Comparison of ENCODE assay signal across 10 mouse cellular contexts in the genomic region with DNA sequence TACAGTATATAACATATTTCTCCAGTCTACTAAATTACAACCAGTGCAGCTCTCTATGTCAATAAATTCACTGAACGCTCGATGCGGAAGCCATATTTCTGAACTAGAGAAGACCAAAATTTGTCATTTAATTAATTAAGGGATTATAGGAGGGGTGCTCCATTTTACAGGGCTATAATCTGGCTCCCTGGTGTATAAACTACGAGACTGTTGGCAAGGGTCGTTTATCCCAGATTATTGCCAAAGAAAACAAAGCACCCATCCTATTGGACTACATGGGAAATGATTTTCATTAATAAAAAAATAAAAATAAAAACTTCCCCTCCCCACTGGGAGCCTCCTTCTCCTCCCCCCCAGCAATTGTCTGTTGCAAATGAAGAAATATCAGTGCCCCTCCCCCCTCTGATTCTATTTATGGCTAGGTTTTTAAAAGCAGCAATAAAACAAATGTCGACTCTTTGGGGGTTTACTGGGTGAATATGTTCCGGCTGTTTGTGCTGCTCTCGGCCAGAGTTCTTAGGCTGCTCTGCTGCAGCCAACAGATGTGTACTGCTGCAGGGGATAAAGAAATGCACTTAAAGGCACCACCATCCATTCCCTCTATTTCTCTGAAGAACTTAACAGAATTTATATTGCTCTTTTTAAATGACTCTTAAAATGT. TPM values are rescaled to one million over a fixed set of nuclear protein-coding genes. Genes with fewer than 3 reads are reported as not detected.
A peak's percentile ranks its signal among the peaks of the same experiment; 100 is the strongest.
DNase-seq lines count a peak whose midpoint lies in the region; ATAC-seq lines count a peak whose summit lies in the region.
"Had no signal": no experiment of that assay in that cellular context is flagged by ENCODE, and none has a peak within 500 bp of the region (broad histone marks: within the 10 kb centered on the region; RNA-seq: fewer than 3 reads in every experiment).

No protein-coding gene starts in this region.

- intact Hi-C loops in heart, postnatal 25 days (cut with DNase I): loop anchor here (5.0 kb wide), 1 partner anchor 73 kb away; no protein-coding TSS in a partner anchor

- 49% methylated on average over 8 of the region's 8 CpGs for WGBS in embryonic facial prominence, embryonic 14.5 days
- 28% methylated on average over 8 of the region's 8 CpGs for WGBS in intestine, embryonic 14.5 days
- WGBS in limb, embryonic 15.5 days: 9% methylated on average over 8 of the region's 8 CpGs

- H3K4me3 ChIP-seq in embryonic facial prominence, embryonic 14.5 days (ENCODE audit: low read depth, low read length): no peak overlapping the region
- H3K4me3 ChIP-seq in intestine, embryonic 14.5 days (ENCODE audit: low read depth, low read length): no peak overlapping the region
- 0 out of 2 replicates have a peak overlapping the region, but pooled peaks have one; percentile 1 for H3K4me3 ChIP-seq in limb, embryonic 15.5 days

- H3K9ac ChIP-seq in embryonic facial prominence, embryonic 14.5 days (ENCODE audit: low read depth, low read length): no peak overlapping the region
- peak overlapping the region; percentile 20; the same call in 1 of the 2 replicates for H3K9ac ChIP-seq in intestine, embryonic 14.5 days (ENCODE audit: low read length)
- H3K9ac ChIP-seq in limb, embryonic 15.5 days: no peak overlapping the region

- peak overlapping the region; percentile 33 for H3K4me2 ChIP-seq in embryonic facial prominence, embryonic 14.5 days (ENCODE audit: low read depth, low read length)
- peak overlapping the region; percentile 36; the same call in 1 of the 2 replicates for H3K4me2 ChIP-seq in intestine, embryonic 14.5 days (ENCODE audit: low read length)
- H3K4me2 ChIP-seq in limb, embryonic 15.5 days: peak overlapping the region; percentile 37

- DNase-seq in heart, adult 18-20 months: peak; percentile 31 to 48
- DNase-seq in heart, postnatal 25 days (ENCODE audit: low spot score): no peak
- peak; percentile 70 for DNase-seq in embryonic facial prominence, embryonic 14.5 days (ENCODE audit: low spot score)
- no peak for DNase-seq in intestine, embryonic 14.5 days (ENCODE audit: low spot score)
- DNase-seq in spleen, adult 12 weeks (ENCODE audit: low spot score): no peak
- DNase-seq in thymus, postnatal 36 days: no peak
- no peak for DNase-seq in testis, postnatal 14 days (ENCODE audit: low spot score)
- DNase-seq: right cerebral cortex, adult 18-20 months had no signal

- no peak for ATAC-seq in embryonic facial prominence, embryonic 14.5 days (ENCODE audit: low read depth)
- ATAC-seq in intestine, embryonic 14.5 days (replicated peaks; ENCODE audit: low FRiP score, low TSS enrichment, low read depth): no peak
- no peak for ATAC-seq in limb, embryonic 15.5 days (ENCODE audit: insufficient number of reproducible peaks, low FRiP score, low TSS enrichment, low read depth)

- H3K27me3 ChIP-seq in embryonic facial prominence, embryonic 14.5 days (replicated peaks; ENCODE audit: control insufficient read depth, insufficient read depth, low read length): no peaks in the 10 kb centered on the region
- no peaks in the 10 kb centered on the region for H3K27me3 ChIP-seq in intestine, embryonic 14.5 days (replicated peaks; ENCODE audit: control insufficient read depth, insufficient read depth, low read length)
- no peaks in the 10 kb centered on the region for H3K27me3 ChIP-seq in limb, embryonic 15.5 days

- peak overlapping the region; percentile 39; the same call in 1 of the 2 replicates for H3K27ac ChIP-seq in embryonic facial prominence, embryonic 14.5 days (replicated peaks; ENCODE audit: low read depth, low read length)
- no peak overlapping the region; the same call in 1 of the 2 replicates for H3K27ac ChIP-seq in intestine, embryonic 14.5 days (ENCODE audit: low read depth)
- H3K27ac ChIP-seq in limb, embryonic 15.5 days: peak overlapping the region; percentile 33
- H3K27ac ChIP-seq: macrophage had no signal

- no peaks in the 10 kb centered on the region for H3K9me3 ChIP-seq in embryonic facial prominence, embryonic 14.5 days (ENCODE audit: control insufficient read depth, low read length)
- H3K9me3 ChIP-seq in intestine, embryonic 14.5 days (ENCODE audit: control insufficient read depth, low read length): no peaks in the 10 kb centered on the region
- no peaks in the 10 kb centered on the region for H3K9me3 ChIP-seq in limb, embryonic 15.5 days

- H3K36me3 ChIP-seq in embryonic facial prominence, embryonic 14.5 days (ENCODE audit: control insufficient read depth, insufficient read depth, low read length): 0 out of 2 replicates have a peak, but pooled peaks cover 7% of the 10 kb centered on the region
- 0 out of 2 replicates have a peak, but pooled peaks cover 6% of the 10 kb centered on the region for H3K36me3 ChIP-seq in intestine, embryonic 14.5 days (ENCODE audit: control insufficient read depth, insufficient read depth, low read length)
- H3K36me3 ChIP-seq in limb, embryonic 15.5 days: peaks cover 5% of the 10 kb centered on the region

- peaks cover 23% of the 10 kb centered on the region for H3K4me1 ChIP-seq in embryonic facial prominence, embryonic 14.5 days (ENCODE audit: control insufficient read depth, insufficient read depth, low read length)
- H3K4me1 ChIP-seq in intestine, embryonic 14.5 days (replicated peaks; ENCODE audit: control insufficient read depth, insufficient read depth, low read length): peaks cover 16% of the 10 kb centered on the region
- peaks cover 21% of the 10 kb centered on the region for H3K4me1 ChIP-seq in limb, embryonic 15.5 days

RNA-seq across cellular contexts. Expression of gene Gm28047, which starts 30.7 kb away (rescaled TPM):
- total RNA-seq in heart, adult 18-20 months (2021): 1 to 10 TPM in 1 of 2 experiments, not detected in 1; 2.5 TPM
- not detected for total RNA-seq in heart, postnatal 25 days (2021)
- polyA plus RNA-seq in embryonic facial prominence, embryonic 14.5 days (2014; fragmentation: Nextera tagmentation; extraction: Ambion mirVana): not detected in 2 replicates
- 0.43 TPM in 1 of 2 replicates, not detected in the other for polyA plus RNA-seq in intestine, embryonic 14.5 days (2014; fragmentation: Nextera tagmentation; extraction: Ambion mirVana)
- polyA plus RNA-seq in limb, embryonic 15.5 days (2015; fragmentation: Nextera tagmentation; extraction: Ambion mirVana): not detected in 2 replicates

RNA-seq across cellular contexts. Expression of gene Atf7, which starts 31.1 kb away (rescaled TPM):
- total RNA-seq in heart, adult 18-20 months (2021): 10 to 100 TPM; 41.2 to 44.9 TPM
- 10 to 100 TPM; 45.9 to 56.2 TPM for total RNA-seq in heart, postnatal 25 days (2021)
- 43.0 and 43.8 TPM in 2 replicates for polyA plus RNA-seq in embryonic facial prominence, embryonic 14.5 days (2014; fragmentation: Nextera tagmentation; extraction: Ambion mirVana)
- polyA plus RNA-seq in intestine, embryonic 14.5 days (2014; fragmentation: Nextera tagmentation; extraction: Ambion mirVana): 34.3 and 36.5 TPM in 2 replicates
- polyA plus RNA-seq in limb, embryonic 15.5 days (2015; fragmentation: Nextera tagmentation; extraction: Ambion mirVana): 48.7 and 49.6 TPM in 2 replicates

Comparison
In these comparisons a context has a peak if more than half of its experiments do, and no peak if none do; other contexts are left out.
1. DNase-seq: peak in heart, adult 18-20 months (2 of 2) and embryonic facial prominence, embryonic 14.5 days (single experiment); none in heart, postnatal 25 days (single experiment), intestine, embryonic 14.5 days (single experiment), spleen, adult 12 weeks (single experiment), thymus, postnatal 36 days (0 of 2) and testis, postnatal 14 days (single experiment).
2. Peak in every context shown above with its lines, with median percentiles within 50 percentile points of each other: H3K4me2 ChIP-seq.